Mouse (Mus musculus): Measurements from ENCODE around the gene Cpsf4l.

The Cpsf4l gene

DNA sequence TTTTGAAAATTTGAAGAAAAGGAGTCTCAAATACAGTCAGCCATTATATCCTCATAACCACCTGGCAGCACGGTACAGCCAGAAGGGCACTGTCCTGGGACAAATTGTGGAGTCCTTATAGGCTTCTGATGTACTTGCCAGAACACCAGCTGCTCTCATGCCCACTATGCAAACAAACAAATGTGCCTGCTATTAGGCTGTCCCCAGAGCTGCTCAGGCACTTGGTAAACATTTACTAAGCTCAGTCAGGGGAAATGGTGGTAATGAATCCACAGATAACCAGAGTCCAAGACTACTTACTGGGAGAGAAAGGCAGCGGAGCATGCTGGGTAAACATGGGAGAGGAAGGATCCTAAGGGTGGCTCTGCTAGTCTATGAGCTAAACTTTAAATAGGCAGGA, 42.7 kb downstream of the Cpsf4l start:
- no peak for DNase-seq (ENCODE audit: low read depth, low spot score)

DNA sequence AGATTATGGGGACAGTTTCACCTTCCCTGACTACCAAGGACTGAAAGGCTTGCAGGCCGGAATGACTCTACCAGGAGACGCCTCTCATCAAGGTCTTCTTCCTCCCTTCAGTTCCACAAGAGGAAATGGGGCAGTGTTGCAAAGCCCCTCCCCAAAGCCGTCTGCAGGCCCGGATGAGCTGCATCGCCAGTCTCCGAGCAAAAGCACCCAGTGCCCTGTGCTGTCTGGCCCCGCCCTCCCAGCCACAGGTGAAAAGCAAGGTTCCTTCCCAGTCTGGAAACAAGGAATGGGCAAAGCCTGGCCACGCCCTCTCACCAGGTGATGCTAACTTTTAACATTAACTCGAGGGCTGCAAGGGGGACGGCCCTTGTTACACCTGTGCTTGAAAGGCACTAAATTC, 43.2 kb downstream of the Cpsf4l start:
- peak; percentile 75 for DNase-seq (ENCODE audit: low read depth, low spot score)

DNA sequence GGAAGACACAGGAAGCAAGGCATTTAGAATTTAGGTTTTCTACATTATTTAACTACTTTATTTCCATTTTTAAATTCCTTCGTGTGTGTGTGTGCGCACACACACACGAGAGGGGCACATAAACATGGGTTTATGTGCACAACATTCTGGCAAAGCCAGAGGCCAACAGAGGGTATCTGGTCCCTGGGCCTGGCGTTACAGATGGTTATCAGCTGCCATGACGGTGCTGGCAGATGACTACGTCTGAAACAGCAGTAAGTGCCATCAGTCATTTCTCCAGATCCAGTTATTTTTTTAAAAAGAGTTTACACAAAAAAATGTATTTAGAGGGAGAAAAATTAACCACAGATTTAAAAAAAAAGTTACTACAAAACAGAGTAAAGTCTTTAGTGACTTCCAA, 43.6 kb downstream of the Cpsf4l start:
- no peak for DNase-seq (ENCODE audit: low read depth, low spot score)

DNA sequence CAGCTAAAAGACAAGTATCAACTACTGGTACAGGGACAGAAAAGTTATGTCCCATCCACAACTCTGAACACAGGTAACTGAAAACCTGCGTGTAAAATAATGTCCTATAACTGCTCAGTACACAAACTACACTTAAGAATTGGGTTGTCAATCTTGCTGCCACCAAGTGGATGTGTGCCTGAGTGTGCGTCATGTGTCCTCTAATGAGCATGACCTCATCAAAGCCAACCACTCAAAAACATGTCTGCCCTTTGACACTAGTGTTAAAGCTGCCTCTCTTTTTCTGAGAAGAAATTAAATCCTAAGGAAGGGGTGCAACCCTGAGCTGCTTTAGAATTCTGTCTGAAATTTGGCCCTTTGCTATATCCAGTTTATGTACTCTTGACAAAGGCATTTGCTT, 45.5 kb downstream of the Cpsf4l start:
- no peak for DNase-seq (ENCODE audit: low read depth, low spot score)

DNA sequence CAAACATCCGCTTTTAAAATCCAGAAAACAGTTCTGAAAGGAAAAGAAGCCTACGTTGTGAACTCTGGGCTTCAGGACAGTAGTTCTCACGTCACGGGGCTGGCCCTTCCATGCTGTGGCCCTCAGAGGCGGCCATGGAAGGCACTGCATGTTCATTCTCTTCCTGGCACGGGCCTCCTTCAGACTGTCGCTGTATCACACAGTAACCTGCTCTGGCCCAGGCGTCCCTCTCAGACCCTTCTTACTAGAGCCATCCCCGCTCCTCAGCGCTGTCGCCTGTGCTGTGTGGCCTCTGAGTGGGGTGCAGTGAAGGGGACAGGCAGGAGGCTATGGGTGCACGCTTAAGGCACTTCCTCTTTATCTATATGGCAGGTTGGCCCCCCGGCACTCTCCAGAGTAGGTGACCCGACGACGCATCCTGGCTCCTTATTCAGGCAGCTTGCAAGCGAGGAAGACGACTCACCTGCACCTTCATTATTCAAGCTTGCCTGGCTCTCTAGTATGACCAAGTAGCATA, 47.9 kb downstream of the Cpsf4l start:
- DNase-seq (ENCODE audit: low read depth, low spot score) = no peak

DNA sequence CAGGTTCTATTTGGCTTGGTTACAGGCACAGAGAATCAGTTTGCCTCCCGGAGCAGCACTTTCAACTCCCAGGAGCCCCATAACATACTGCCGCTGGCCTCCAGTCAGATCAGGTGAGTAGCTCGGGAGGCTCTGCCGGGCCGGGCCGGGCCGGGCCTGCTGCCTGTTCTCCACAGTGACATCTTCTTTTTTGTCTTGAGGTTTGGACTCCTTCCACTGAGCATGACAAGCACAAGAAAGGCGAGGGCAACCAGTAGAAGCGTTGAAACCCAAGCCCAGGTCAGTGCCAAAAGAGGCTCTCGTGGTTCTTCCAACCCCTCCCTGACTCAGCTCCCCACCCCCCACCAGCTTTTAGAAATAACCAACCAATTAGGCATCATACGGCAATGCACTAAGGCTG, 48.9 kb downstream of the Cpsf4l start:
- DNase-seq (ENCODE audit: low read depth, low spot score) = no peak

DNA sequence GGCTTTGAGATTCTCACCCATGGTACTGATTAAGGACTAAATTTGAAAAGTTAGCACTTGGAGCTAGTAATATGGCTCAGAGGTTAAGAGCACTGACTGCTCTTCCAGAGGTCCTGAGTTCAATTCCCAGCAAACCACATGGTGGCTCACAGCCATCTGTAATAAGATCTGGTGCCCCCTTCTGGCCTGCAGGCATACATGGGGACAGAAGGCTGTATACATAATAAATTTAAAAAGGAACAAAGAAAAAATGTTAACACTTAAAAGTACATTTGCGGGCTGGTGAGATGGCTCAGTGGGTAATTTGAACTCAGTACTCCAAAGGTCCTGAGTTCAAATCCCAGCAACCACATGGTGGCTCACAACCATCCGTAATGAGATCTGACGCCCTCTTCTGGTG, 49.6 kb downstream of the Cpsf4l start:
- DNase-seq (ENCODE audit: low read depth, low spot score) = peak; percentile 24

DNA sequence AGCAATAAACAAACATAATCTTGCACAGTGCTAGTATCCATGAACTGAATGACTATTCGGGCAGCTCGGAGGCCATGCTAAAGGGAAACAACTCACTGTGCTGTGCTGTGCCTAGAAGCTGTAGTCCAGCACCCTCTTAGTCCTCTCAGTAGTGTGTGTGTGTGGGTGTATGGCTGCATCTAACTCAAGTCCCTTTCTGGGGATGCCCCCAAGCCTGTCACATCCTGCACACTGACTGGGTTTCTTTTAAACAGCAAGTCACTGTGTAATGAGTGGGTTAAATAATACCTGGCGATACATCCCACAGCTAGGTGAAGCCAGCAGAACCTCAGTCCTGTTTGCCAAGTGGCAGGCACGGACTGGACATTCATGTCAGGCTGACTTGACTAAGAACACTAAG, 51.1 kb downstream of the Cpsf4l start:
- no peak for DNase-seq (ENCODE audit: low read depth, low spot score)

DNA sequence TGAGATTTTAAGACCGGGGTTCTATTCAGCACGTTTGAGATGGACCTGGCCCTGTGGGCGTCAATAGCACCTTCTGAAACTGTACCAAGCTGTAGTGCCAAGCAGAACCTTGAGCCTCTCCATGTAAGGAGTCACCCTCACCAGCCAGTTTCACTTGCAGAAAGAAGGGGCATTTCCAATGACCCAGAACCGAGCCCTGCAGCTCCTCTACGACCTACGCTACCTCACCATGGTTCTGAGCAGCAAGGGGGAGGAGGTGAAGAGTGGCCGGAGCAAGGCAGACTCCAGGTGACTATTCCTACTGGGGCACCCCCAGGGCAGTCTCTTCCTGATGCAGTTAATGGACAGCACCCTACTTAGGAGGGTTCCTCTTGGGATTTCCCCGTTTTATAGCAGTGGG, 51.5 kb downstream of the Cpsf4l start:
- no peak for DNase-seq (ENCODE audit: low read depth, low spot score)

DNA sequence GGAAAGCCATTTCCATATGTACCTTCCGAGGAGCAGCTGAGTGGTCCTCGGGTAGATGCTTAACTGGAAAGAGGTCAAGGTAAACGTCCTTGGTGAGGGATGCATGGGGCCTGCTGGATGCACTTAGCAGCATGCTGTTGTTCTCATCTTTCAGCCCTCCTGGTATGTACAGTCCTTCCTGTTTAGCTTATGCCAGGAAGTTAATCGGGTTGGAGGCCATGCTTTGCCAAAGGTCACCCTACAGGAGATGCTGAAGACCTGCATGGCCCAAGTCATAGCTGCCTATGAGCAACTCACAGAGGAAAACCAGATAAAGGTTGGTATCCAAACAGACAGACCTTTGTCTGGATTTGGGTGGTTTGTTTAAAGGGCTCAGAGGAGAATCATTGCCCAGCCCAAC, 52.6 kb downstream of the Cpsf4l start:
- DNase-seq (ENCODE audit: low read depth, low spot score) = no peak

DNA sequence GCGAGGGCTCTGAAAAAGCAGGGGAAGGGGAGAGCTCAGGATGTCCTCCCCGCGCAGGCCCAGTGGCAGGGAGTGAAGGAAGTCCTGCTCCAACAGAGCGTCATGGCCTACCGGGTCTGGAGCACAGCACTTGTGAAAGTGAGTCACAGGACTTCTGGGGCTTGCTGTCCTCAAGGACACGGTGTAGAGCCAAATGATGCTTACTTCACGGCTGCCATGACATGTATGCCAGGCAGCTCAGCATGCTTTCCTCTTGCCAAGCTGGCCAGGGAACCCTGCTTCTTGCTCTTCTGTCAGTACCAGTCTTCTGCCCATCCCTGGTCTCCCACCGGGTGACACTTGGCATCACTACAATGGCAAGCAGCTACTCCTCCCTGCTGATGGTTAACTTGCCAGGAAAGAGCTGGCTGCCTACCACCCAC, 53.3 kb downstream of the Cpsf4l start:
- no peak for DNase-seq (ENCODE audit: low read depth, low spot score)

DNA sequence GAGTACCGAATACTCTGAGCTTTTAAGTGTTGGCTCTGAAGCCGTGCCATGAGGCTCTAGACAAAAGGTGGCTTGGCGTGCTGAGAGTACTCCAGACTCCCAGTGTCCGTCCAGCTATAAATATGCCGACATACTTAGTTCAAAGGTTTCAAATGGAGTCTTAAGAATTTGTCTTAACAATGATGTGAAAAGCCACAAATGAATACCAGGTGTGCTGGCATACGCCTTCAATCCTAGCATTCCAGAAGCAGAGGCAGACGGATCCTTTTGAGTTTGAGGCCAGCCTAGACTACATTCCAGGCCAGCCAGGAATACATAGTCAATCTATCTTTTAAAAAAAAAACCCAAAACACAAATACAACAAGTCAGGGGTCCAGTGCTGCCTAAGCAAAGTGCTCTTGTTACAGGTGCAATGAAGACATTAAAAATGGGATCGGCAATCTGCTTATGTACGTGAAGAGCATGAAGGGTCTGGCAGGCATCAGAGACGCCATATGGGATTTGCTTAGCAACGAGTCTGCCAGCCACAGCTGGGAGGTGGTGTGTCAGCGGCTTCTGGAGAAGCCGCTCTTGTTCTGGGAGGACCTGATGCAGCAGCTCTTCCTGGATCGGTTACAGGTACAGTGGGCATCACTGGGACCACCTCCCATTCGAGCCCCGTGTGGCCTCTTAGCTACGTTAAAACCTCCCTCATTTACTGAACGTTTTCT, 55.1 kb downstream of the Cpsf4l start:
- DNase-seq (ENCODE audit: low read depth, low spot score) = no peak

DNA sequence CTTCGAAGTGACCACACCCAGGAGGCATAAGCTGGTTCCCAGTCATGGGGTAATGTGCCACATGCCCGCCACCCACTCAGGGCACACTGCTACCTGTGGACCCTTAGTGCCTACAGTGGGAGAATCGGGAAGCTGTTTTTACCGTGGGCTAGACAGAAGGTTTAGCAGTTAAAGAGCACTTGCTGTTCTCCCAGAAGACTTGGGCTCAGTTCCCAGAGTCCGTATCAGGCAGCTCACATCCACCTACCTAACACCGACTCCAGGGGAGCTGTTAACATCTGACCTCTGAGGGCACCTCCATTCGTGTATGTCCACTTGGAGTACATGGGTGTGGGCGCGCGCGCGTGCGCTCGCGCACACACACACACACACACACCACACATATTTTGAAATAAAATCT, 55.7 kb downstream of the Cpsf4l start:
- no peak for DNase-seq (ENCODE audit: low read depth, low spot score)

DNA sequence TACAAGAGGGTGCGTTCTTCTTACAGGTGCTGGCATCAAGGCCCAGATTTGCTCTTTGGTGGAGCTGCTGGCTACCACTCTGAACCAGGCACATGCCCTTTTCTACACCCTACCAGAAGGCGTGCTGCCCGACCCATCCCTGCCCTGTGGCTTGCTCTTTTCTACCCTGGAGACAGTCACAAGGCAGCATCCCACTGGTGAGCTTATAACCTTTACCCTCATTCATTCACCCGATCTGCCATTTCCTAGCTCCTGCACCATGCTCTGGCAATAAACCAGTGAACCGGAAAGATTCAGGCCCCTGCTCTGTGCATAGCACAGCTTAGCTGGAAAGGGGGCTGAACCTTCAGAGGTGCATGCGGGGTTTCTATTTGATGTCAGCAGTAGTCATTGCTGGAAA, 57.3 kb downstream of the Cpsf4l start:
- no peak for DNase-seq (ENCODE audit: low read depth, low spot score)

DNA sequence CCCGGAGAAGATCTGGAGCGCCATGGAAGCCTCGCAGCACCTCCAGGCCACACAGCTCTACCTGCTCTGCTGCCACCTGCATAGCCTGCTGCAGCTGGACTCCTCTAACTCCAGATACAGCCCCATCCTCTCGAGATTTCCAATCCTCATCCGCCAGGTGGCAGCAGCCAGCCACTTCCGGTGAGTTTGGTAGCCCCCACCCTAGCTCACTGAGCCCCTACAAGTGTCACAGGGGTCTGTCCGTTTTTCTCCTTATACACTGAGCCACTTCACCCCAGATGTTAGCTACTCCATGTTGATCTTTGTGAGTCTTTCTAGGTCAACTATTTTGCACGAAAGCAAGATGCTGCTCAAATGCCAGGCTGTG, 57.9 kb downstream of the Cpsf4l start:
- peak; percentile 80 for DNase-seq (ENCODE audit: low read depth, low spot score)

DNA sequence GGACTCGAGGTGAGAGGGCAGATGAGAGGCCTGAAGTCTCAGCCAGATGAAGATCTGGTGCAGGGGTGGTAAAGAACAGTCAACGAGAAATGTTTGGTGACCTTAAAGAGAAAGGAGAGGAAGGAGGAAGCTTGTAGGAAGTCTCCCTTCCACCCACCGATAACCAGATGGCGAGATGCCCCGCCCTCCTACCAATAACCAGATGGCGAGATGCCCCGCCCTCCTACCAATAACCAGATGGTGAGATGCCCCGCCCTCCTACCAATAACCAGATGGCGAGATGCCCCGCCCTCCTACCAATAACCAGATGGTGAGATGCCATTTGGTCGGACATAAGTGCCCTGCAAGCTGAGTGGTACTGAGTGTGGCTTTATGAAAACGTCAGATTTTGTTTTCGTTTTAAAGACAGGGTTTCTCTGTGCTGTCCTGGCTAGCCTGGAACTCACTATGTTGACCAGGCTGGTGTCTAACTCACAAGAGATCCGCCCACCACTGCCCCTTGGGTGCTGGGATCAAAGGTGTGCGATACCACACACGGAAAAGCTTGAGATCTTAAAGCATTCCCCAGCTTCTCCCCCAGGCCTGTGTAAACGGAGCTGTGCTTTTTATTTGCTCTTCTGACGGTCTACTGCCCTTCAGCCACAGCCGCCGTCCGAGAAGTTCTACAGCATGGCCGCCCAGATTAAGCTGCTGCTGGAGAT, 58.5 kb downstream of the Cpsf4l start:
- DNase-seq (ENCODE audit: low read depth, low spot score) = no peak

DNA sequence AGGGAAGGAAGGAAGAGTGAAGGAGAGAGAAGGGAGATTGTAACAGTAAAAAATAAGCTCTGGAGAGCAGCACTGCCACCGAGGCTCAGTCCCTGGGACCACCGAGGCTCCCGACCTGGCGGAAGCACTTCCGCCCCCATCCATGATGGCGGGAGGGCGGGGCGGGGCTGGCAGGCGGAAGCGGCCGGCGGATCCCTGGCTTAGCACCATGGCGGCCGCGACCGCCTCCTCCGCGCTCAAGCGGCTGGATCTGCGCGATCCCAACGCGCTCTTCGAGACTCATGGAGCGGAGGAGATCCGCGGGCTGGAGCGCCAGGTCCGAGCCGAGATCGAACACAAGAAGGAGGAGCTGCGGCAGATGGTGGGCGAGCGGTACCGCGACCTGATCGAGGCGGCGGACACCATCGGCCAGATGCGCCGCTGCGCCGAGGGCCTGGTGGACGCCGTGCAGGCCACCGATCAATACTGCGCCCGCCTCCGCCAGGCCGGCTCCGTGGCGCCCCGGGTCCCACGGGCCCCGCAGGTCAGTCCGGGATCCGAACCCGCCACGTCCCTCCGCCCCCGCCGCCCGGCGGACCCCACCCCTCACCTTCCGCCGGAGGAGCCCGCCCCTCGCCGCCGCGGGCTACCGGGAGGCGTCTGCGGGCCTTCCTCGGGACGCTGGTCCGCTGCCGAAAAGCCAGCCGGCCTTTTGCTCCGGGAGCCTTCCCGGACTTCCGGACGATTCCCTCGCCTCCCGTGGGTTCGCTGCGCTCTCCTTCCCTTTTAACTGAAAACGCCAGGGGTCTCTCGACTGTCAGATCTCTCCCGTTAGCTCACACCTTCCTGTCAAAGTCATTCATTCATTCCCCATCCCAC, 60.2 kb downstream of the Cpsf4l start, which contains the start of gene Slc39a11:
Gene Slc39a11 (minus strand): TSS at position 727 of the 858 bp plus-strand sequence.
- DNase-seq (ENCODE audit: low read depth, low spot score) = peak; percentile 90

DNA sequence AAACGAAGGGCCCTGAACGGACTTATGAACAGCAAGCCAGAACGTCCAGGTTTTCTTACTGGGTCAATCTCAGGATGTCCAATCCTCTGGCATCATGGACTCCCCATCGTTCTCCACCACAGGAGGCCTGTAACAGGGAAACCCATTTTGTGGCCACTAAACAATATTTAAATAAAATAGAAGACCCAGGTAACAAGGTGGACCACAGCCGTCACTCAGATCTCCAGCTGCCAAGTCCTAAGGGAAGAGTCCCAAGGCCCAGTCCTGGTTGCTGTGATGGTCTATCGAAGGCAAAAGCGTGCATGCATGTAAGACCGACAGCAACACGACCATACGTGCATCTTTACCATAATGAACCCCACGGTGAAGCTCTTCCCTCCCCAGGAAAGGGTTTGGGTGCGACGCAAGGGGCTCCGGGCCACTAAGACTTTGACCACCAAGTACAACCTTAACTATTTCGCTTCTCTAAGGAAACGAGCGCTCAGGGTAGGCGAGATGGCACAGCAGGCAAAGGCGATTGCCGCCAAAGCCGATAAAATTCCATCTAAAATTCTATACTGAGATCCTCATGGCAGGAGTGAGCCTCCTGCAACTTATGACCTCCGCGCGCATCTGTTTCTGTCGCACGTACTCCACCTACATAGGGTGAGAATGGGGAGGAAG, 61.0 kb downstream of the Cpsf4l start, which contains the start of gene Cog1:
Gene Cog1 (plus strand): TSS at position 480 of the 663 bp plus-strand sequence.
- no peak for DNase-seq (ENCODE audit: low read depth, low spot score)

Measured in ZHBTc4 (cell line).